Mouse (Mus musculus): Measurements from ENCODE around the gene Fscn1. TPM values are rescaled to one million over a fixed set of nuclear protein-coding genes. Genes with fewer than 3 reads are reported as not detected.

Fscn1 gene
- polyA plus RNA-seq, 1 experiment from 2014 or later: 541 TPM

DNA sequence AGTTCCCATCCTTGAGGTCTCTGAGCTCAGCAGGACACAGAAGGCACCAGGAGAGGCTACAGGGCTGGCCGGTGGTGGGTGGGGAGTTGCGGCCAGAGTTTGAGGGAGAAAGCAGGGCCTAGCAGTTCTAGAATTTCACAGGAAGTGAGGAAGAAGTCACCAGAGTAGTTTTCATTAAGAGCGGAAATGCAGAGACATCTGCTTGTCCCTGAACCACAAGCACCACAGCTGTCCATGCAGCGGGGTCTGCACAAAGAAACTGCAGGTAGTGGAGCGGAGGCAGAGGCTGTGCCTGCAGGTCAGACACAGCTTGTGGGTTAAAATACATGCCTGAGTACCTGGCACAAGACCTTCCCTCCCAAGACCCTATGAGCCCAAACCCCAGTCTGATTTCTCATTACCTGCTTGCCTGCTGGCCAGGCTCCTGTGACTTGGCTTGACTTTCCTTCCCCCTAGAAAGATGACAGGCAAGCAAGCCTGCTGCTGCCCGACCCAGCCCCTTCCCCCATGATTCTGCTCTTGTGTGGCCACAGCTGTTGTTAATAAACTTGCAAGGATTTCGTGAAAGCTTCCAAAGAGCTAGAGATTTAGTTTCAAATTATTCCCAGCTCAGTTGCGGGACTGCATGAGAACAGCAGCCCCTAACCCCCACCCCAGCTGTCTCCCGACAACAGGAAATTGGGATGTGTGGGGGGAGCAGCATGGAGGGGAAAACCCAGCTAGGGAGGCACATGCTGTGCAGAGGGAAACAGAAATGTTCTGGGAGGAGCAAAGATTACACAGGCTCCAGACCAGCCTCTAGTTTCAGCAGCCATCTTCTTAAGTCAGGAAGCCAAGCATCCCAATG is 40.7 kb downstream of the Fscn1 start:
- WGBS: 62% methylated on average over 9 of the region's 9 CpGs
- ATAC-seq: no peak
- peaks cover 4% of the 10 kb centered on the region; the same call in 1 of the 2 replicates for H3K4me1 ChIP-seq (replicated peaks; ENCODE audit: control insufficient read depth, insufficient read depth, low read length)
- 0 out of 2 replicates have a peak overlapping the region, but pooled peaks have one; percentile 22 for H3K9ac ChIP-seq (replicated peaks; ENCODE audit: low read depth, low read length)
- peak overlapping the region; percentile 72 for H3K27ac ChIP-seq (ENCODE audit: low read length)
- no peaks in the 10 kb centered on the region for H3K9me3 ChIP-seq (ENCODE audit: control insufficient read depth, low read length)
- no peak overlapping the region for H3K4me2 ChIP-seq (ENCODE audit: low read length)
- no peaks in the 10 kb centered on the region for H3K36me3 ChIP-seq (ENCODE audit: control insufficient read depth, insufficient read depth)
- H3K27me3 ChIP-seq (replicated peaks; ENCODE audit: control insufficient read depth, insufficient read depth, low read length): no peaks in the 10 kb centered on the region
- no peak overlapping the region for H3K4me3 ChIP-seq (replicated peaks; ENCODE audit: low read length)

DNA sequence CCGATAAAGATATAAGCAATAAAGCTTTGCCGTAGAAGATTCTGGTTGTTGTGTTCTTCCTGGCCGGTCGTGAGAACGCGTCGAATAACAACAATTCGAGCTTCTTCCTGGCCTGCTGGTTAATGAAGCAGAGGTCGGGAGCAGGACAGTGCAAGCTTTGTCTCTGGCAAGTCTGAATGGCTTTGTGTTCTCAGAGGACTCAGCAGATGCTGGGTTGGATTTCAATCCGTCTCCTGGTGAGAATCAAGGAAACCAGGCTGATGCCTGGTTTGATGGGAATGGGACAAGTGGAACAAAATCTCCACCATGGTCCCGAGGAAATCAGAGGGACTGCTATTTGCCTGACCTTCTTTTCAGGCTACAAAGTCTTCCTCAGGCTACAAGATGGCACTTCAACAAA is 49.2 kb downstream of the Fscn1 start:
- 0 out of 2 replicates have a peak overlapping the region, but pooled peaks have one; percentile 12 for H3K27ac ChIP-seq (ENCODE audit: low read length)
- H3K4me2 ChIP-seq (ENCODE audit: low read length): no peak overlapping the region
- no peak overlapping the region for H3K4me3 ChIP-seq (replicated peaks; ENCODE audit: low read length)
- no peaks in the 10 kb centered on the region for H3K27me3 ChIP-seq (replicated peaks; ENCODE audit: control insufficient read depth, insufficient read depth, low read length)
- no peaks in the 10 kb centered on the region for H3K4me1 ChIP-seq (replicated peaks; ENCODE audit: control insufficient read depth, insufficient read depth, low read length)
- 46% methylated on average over 10 of the region's 11 CpGs for WGBS
- H3K9ac ChIP-seq (replicated peaks; ENCODE audit: low read depth, low read length): no peak overlapping the region
- peaks cover 4% of the 10 kb centered on the region; the same call in 1 of the 2 replicates for H3K36me3 ChIP-seq (ENCODE audit: control insufficient read depth, insufficient read depth)
- no peaks in the 10 kb centered on the region for H3K9me3 ChIP-seq (ENCODE audit: control insufficient read depth, low read length)
- ATAC-seq: no peak

DNA sequence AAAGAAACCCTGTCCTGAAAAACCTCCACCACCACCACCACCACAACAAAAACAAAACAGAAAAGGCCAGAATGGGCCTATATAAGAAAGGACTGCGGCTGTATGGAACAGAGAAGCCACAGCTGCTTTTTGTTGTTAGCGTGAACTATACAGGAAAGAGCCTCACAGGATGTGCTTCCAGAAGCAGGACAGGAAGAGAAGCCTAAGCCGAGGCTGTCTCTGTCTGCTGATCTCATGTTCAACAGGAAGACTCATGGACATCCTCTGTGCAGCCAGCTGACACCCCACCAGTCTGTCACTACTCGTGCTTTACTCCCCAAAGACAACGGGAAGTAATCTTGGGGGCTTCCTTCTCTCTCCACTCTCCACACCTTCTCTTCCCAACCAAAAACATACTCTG is 57.3 kb downstream of the Fscn1 start:
- no peak for ATAC-seq
- WGBS: 91% methylated on average over 5 of the region's 5 CpGs
- Histone ChIP-seq H3K9me3 (ENCODE audit: control insufficient read depth, low read length) (no peaks in the 10 kb centered on the region), H3K4me3 (replicated peaks; ENCODE audit: low read length) (no peak overlapping the region), H3K36me3 (ENCODE audit: control insufficient read depth, insufficient read depth) (peaks cover 11% of the 10 kb centered on the region; the same call in 1 of the 2 replicates), H3K27me3 (replicated peaks; ENCODE audit: control insufficient read depth, insufficient read depth, low read length) (no peaks in the 10 kb centered on the region), H3K27ac (ENCODE audit: low read length) (no peak overlapping the region), H3K4me1 (replicated peaks; ENCODE audit: control insufficient read depth, insufficient read depth, low read length) (no peaks in the 10 kb centered on the region), H3K9ac (replicated peaks; ENCODE audit: low read depth, low read length) (no peak overlapping the region), H3K4me2 (ENCODE audit: low read length) (no peak overlapping the region)

Other genes starting within 250 kb of the Fscn1 start
- gene Tnrc18, start 142.7 kb upstream of the Fscn1 start, polyA plus RNA-seq (2015; fragmentation: Nextera tagmentation; extraction: Ambion mirVana): 34.8 and 40.4 TPM in 2 replicates
- 29.5 and 31.4 TPM in 2 replicates for gene Fbxl18, start 64.9 kb upstream of the Fscn1 start, polyA plus RNA-seq (2015; fragmentation: Nextera tagmentation; extraction: Ambion mirVana)
- gene Actb, start 53.6 kb upstream of the Fscn1 start, polyA plus RNA-seq (2015; fragmentation: Nextera tagmentation; extraction: Ambion mirVana): 15,087 and 15,431 TPM in 2 replicates
- gene Rnf216, start 152.7 kb downstream of the Fscn1 start, polyA plus RNA-seq (2015; fragmentation: Nextera tagmentation; extraction: Ambion mirVana): 36.5 and 43.0 TPM in 2 replicates
- gene Olfr718-ps1, start 187.2 kb downstream of the Fscn1 start, polyA plus RNA-seq (2015; fragmentation: Nextera tagmentation; extraction: Ambion mirVana): 0.06 TPM in 1 of 2 replicates, not detected in the other
- gene Rbak, start 220.4 kb downstream of the Fscn1 start, polyA plus RNA-seq (2015; fragmentation: Nextera tagmentation; extraction: Ambion mirVana): 14.1 and 17.9 TPM in 2 replicates
- gene Spdye4b, start 220.7 kb downstream of the Fscn1 start, polyA plus RNA-seq (2015; fragmentation: Nextera tagmentation; extraction: Ambion mirVana): not detected in 2 replicates

Measured in forebrain, embryonic 16.5 days (tissue).